Mouse (Mus musculus) CD8-positive naive resting alpha-beta T cell, adult 2 months (primary cell): Measurements from ENCODE around the gene Tmprss15.

ENCODE experiments used
- DNase-seq, 2 experiments: peaks; one replicate each; pipeline ENCODE4 v3.0.0; 2022; ENCODE audit warnings: low read depth in 2 of 2, low spot score in 2 of 2

The Tmprss15 gene

GRCm38 (mm10) chr16:78922644-78923043 is 168.3 kb downstream of the Tmprss15 start:
- no peak for DNase-seq
